Mouse (Mus musculus) erythroblast, embryonic 14.5 days (primary cell): ENCODE data around the gene Uckl1.

ENCODE experiments used
- GATA1 ChIP-seq: IDR thresholded peaks from 2 replicates; pipeline ENCODE4 v1.6.1; 2012; ENCODE audit warnings: low read length, inconsistent platforms, mixed read lengths
- TAL1 ChIP-seq: IDR thresholded peaks from 3 replicates; pipeline ENCODE4 v1.6.1; 2012; ENCODE audit warnings: low read length, inconsistent platforms, mixed read lengths

DNA sequence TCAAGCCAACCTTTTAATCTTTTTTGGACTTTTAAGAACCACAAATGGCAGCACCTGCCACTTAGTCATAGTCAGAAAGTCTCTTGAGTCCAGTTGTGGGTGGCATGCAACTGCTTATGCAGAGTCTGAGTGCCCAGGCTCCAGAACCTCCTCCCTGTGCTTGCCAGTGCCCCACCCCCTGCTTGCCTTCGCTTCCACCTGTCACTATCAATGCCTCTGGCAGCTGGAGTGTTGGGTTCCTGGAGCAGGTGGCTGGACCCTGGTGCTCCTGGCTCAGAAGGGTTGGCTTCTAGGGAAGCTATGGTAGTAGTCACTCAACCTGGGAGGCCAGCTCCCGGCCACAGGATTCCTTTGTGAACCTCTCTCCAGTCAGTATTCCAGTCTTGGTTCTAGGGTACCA lies 34.5 kb downstream of the Uckl1 start:
- TF ChIP-seq GATA1: no peak
- no peak for TF ChIP-seq TAL1
